Mouse (Mus musculus): ENCODE data around the gene Sox15.

DNA sequence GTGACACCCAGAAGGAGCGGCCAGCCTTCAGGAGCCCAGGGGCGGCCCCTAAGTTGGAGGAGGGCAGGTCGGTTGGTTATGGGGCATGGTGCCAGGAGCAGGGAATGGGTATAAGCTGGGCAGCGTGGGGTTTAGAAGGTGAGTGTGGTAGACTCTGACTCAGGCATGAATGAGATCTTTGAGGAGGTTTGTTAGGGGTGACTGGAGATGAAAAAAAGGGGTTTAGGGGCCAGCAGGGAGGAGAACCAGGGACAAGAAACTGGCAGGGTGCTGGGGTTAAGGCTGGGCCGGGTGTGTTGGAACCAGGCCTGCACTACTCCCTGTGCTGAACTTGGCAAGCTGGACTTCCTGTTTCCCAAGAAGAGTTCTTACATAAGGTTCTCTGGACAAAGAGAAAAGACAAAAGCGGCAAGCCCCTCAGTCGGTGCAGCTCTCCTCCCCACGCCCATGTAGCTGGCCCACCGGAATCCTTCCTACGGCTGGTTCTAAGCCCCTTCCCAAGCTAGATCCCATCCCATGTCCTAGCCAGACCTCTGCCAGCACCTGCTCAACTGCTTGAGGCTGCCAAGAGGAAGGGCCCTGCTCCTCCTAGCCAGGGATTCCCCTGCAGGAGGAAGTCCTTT lies 30.5 kb downstream of the Sox15 start, which contains the start of gene Tnfsf13:
- TF ChIP-seq HCFC1 (IDR thresholded peaks at IDR 0.05; ENCODE audit: borderline replicate concordance, insufficient read depth, low read length) (no peak), MAFK (IDR thresholded peaks at IDR 0.05; ENCODE audit: insufficient read depth, low read depth, low read length) (no peak), CHD2 (IDR thresholded peaks at IDR 0.05; ENCODE audit: low read depth, low read length) (no peak)

All from ES-E14 (cell line).